Mouse (Mus musculus): ENCODE measurements at regions not wholly inside any gene's neighbourhood (a gene's known extent, or its start where the extent isn't known, plus 50 kb on each side); places are given as distances from the start of the nearest gene placed in this dataset.

DNA sequence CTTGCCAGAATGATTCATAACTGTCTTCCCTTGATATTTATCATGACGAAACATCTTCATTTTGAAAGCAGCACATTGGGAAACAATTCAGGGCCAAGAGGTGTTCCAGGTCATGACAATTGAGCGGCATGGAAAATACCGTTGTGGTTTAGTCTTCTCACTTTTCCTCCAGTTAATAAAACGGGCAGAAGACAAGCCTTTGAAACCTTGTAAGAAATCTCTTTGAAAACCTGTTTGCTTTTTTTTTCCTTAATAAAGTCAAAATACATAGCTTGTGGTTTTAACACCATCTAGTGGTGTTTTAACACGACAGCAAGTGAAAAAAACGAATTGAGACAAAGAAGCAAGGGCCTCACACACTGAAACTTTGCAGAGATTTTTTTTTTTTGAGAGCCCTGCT is 1389.0 kb upstream of the Acvr2a start:
- peak; percentile 29 for DNase-seq (ENCODE audit: low read depth, low spot score)

DNA sequence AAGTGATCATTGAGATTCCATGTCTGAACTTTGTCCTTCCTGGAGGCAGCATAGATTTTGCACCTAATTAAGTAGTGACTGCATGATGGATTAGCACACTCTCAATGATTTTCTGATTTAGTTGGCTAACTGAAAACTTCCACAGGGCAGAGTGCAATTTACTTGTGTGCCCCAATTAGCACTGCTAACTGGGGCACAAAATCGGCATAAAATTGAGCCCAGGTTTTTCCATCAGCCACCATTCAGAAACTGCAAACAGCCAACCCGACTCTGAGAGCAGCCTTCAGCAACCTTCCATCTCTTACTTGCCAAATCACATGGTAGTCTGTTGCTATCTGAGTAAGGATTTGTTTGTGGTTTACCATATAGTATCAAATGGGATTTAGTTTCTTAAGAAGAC is 1384.1 kb upstream of the Acvr2a start:
- no peak for DNase-seq (ENCODE audit: low read depth, low spot score)

DNA sequence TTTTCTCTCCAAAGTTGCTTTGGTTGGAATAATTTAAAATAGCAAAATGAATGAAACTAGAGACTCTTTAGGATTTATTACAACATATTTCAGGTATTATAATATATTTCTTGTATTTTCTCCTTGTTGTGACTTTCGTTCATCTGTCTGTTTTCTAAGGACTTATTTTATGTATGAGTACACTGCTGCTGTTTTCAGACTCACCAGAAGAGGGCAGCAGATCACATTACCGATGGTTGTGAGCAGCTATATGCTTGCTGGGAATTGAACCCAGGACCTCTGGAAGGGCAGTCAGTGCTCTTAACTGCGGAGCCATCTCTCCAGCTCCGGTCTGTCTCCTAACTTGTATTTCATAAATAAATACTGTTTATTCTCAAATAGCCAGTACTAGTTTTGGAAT is 1347.9 kb upstream of the Acvr2a start:
- no peak for DNase-seq (ENCODE audit: low read depth, low spot score)

DNA sequence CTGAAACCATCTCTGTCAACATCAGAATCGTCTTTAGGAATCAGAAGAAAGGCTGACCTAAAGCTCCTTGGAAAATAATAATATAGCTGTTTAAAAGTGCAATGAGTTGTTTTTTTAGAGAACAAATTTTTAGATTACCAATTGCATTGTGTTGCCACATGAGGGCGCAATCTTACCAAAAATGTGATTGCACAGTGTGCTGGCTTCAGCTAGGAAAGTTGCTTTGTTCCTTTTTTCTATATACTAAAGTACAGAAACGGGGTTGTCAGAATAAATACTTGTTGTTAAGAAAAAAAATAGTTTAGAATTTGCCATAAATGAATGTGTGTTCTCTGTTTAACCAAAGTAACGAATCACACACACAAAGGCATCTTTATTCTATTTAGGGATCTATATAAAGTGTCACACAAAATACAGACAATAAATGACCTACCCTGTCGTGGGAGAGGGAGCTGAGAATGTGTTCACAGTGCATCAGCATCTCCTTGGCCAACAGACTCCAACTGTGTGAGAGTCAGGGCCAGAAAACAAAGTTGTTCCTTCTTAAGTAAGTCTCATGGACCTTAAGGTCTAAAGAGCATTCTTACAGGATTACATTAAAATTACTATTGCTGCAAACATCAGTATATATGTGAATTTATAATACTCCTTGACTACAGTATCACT is 1321.9 kb upstream of the Acvr2a start:
- DNase-seq (ENCODE audit: low read depth, low spot score) = peak; percentile 11

Measured in telencephalon, adult 2 months (tissue).